Comparison of ENCODE assay signal across 19 mouse cellular contexts in the genomic region with DNA sequence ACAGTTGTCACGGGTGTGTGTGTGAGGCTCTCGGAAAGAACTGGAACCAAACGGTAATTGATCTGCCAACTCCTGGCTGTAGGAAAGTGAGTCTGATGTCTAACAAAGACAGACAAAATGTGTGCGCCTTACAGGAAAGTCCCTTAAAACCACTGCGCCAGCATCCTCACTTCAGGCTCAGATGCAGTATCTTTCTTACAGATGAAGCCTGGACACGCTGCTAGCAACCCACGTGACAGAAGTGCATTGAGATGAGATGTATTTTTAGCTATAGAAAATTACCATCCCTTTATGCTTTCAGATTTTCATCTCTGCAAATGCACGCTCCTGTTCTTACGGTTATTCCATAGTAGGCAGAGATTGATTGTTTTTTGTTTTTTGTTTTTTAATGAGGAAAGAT. TPM values are rescaled to one million over a fixed set of nuclear protein-coding genes. Genes with fewer than 3 reads are reported as not detected.
"Had no signal": no experiment of that assay in that cellular context is flagged by ENCODE, and none has a peak within 500 bp of the region (broad histone marks: within the 10 kb centered on the region; RNA-seq: fewer than 3 reads in every experiment).

No protein-coding gene starts in this region.

- H3K36me3 ChIP-seq: midbrain, embryonic 10.5 days; midbrain, embryonic 12.5 days; neural tube, embryonic 13.5 days; neural tube, embryonic 15.5 days had no signal

- H3K9ac ChIP-seq: lung, embryonic 14.5 days; midbrain, embryonic 12.5 days; neural tube, embryonic 13.5 days; neural tube, embryonic 15.5 days had no signal

- ATAC-seq: midbrain, embryonic 16.5 days had no signal

- H3K27me3 ChIP-seq: midbrain, embryonic 12.5 days had no signal

- H3K27ac ChIP-seq: midbrain, embryonic 10.5 days; midbrain, embryonic 12.5 days; neural tube, embryonic 13.5 days; neural tube, embryonic 15.5 days had no signal

- H3K4me3 ChIP-seq: midbrain, embryonic 10.5 days; midbrain, embryonic 12.5 days; myocyte; neural tube, embryonic 13.5 days; neural tube, embryonic 15.5 days had no signal

- H3K9me3 ChIP-seq: midbrain, embryonic 10.5 days; midbrain, embryonic 12.5 days; neural tube, embryonic 13.5 days; neural tube, embryonic 15.5 days had no signal

- H3K4me1 ChIP-seq: midbrain, embryonic 12.5 days; neural tube, embryonic 13.5 days; neural tube, embryonic 15.5 days had no signal

- DNase-seq: lung, adult 18-20 months; lung, embryonic 14.5 days; lung, postnatal 10 days; lung, postnatal 4 days; midbrain, embryonic 14.5 days; retina, postnatal 1 day; right cerebral cortex, adult 18-20 months; right cerebral cortex, postnatal 14 days; right cerebral cortex, postnatal 4 days; spleen, adult 18-20 months; thymus, adult 18-20 months; thymus, postnatal 14 days; thymus, postnatal 36 days had no signal

- H3K4me2 ChIP-seq: lung, embryonic 14.5 days; midbrain, embryonic 12.5 days; neural tube, embryonic 13.5 days; neural tube, embryonic 15.5 days had no signal

RNA-seq across cellular contexts. Expression of a gene that starts 10.6 kb away (rescaled TPM):
- polyA plus RNA-seq: midbrain, embryonic 10.5 days; myocyte had no signal
